Mouse (Mus musculus) lung, postnatal 0 days (tissue): ENCODE results near the gene 9930111J21Rik2.

Experiments used
- CTCF ChIP-seq: IDR thresholded peaks from 2 replicates; pipeline ENCODE4 v1.5.1; 2016; ENCODE audit warnings: antibody characterized with exemption, mild to moderate bottlenecking
- EP300 ChIP-seq: IDR thresholded peaks from 2 replicates; pipeline ENCODE4 v1.6.1; 2016; ENCODE audit warnings: antibody characterized with exemption, mild to moderate bottlenecking, control low read depth

GRCm38 (mm10) chr11:49084385-49084784 is 33.3 kb upstream of the 9930111J21Rik2 start:
- TF ChIP-seq CTCF (no peak), EP300 (no peak)
